Comparison of ENCODE assay signal across 9 mouse cellular contexts in genomic region chr3:16086550-16086949, GRCm38 (mm10).
DNase-seq lines count a peak whose midpoint lies in the region; ATAC-seq lines count a peak whose summit lies in the region.
"Had no signal": no experiment of that assay in that cellular context is flagged by ENCODE, and none has a peak within 500 bp of the region (broad histone marks: within the 10 kb centered on the region; RNA-seq: fewer than 3 reads in every experiment).

No protein-coding gene starts in this region.

- H3K9me3 ChIP-seq in hindbrain, embryonic 14.5 days (ENCODE audit: control insufficient read depth, low read length): no peaks in the 10 kb centered on the region
- no peaks in the 10 kb centered on the region for H3K9me3 ChIP-seq in hindbrain, embryonic 12.5 days (replicated peaks)
- H3K9me3 ChIP-seq: limb, embryonic 13.5 days had no signal

- WGBS in hindbrain, embryonic 14.5 days: 10% methylated on average over 1 of the region's 1 CpGs
- 19% methylated on average over 1 of the region's 1 CpGs for WGBS in hindbrain, embryonic 12.5 days

- no peaks in the 10 kb centered on the region for H3K27me3 ChIP-seq in hindbrain, embryonic 14.5 days (ENCODE audit: control insufficient read depth, insufficient read depth, low read length)
- H3K27me3 ChIP-seq in hindbrain, embryonic 12.5 days: no peaks in the 10 kb centered on the region
- H3K27me3 ChIP-seq: limb, embryonic 13.5 days had no signal

- H3K4me2 ChIP-seq in hindbrain, embryonic 14.5 days (replicated peaks): no peak overlapping the region
- H3K4me2 ChIP-seq in hindbrain, embryonic 12.5 days (replicated peaks): no peak overlapping the region
- H3K4me2 ChIP-seq: limb, embryonic 13.5 days had no signal

- no peaks in the 10 kb centered on the region for H3K36me3 ChIP-seq in hindbrain, embryonic 14.5 days (replicated peaks; ENCODE audit: control insufficient read depth, insufficient read depth)
- no peaks in the 10 kb centered on the region for H3K36me3 ChIP-seq in hindbrain, embryonic 12.5 days
- H3K36me3 ChIP-seq: limb, embryonic 13.5 days had no signal

- H3K4me3 ChIP-seq in hindbrain, embryonic 14.5 days (replicated peaks; ENCODE audit: low read length): no peak overlapping the region
- H3K4me3 ChIP-seq in hindbrain, embryonic 12.5 days: no peak overlapping the region
- H3K4me3 ChIP-seq: limb, embryonic 13.5 days had no signal

- H3K9ac ChIP-seq in hindbrain, embryonic 14.5 days: no peak overlapping the region
- H3K9ac ChIP-seq in hindbrain, embryonic 12.5 days: no peak overlapping the region
- H3K9ac ChIP-seq: limb, embryonic 13.5 days had no signal

- H3K27ac ChIP-seq in hindbrain, embryonic 14.5 days: no peak overlapping the region
- H3K27ac ChIP-seq in hindbrain, embryonic 12.5 days: no peak overlapping the region
- H3K27ac ChIP-seq: limb, embryonic 13.5 days had no signal

- no peaks in the 10 kb centered on the region for H3K4me1 ChIP-seq in hindbrain, embryonic 14.5 days (replicated peaks; ENCODE audit: control insufficient read depth, insufficient read depth, low read length)
- H3K4me1 ChIP-seq in hindbrain, embryonic 12.5 days: no peaks in the 10 kb centered on the region
- H3K4me1 ChIP-seq: limb, embryonic 13.5 days had no signal

- peak; percentile 52 for DNase-seq in hindbrain, embryonic 14.5 days (ENCODE audit: low spot score)
- DNase-seq in urinary bladder, postnatal 14 days (ENCODE audit: low spot score): peak; percentile 8
- DNase-seq in urinary bladder, postnatal 4 days (ENCODE audit: low spot score in 2 of 2): no peak
- peak; percentile 51 for DNase-seq in kidney, adult 9 months
- DNase-seq in gastrocnemius, postnatal 10 days: no peak
- no peak for DNase-seq in urinary bladder, postnatal 25 days (ENCODE audit: low spot score)
- no peak for DNase-seq in frontal cortex, postnatal 25 days (ENCODE audit: low spot score in 2 of 2)

- ATAC-seq in hindbrain, embryonic 14.5 days (ENCODE audit: low FRiP score): no peak
- ATAC-seq in hindbrain, embryonic 12.5 days (ENCODE audit: low FRiP score): no peak

Comparison
In these comparisons a context has a peak if more than half of its experiments do, and no peak if none do; other contexts are left out.
1. DNase-seq: peak in hindbrain, embryonic 14.5 days (single experiment), urinary bladder, postnatal 14 days (single experiment) and kidney, adult 9 months (single experiment); none in urinary bladder, postnatal 4 days (0 of 2), gastrocnemius, postnatal 10 days (single experiment), urinary bladder, postnatal 25 days (single experiment) and frontal cortex, postnatal 25 days (0 of 2).